Mouse (Mus musculus): ENCODE measurements around the gene Mark4. TPM values are rescaled to one million over a fixed set of nuclear protein-coding genes. Genes with fewer than 3 reads are reported as not detected.
A peak's percentile ranks its signal among the peaks of the same experiment; 100 is the strongest.

Mark4 gene
- polyA plus RNA-seq, 1 experiment from 2014 or later, result 19.9 TPM

DNA sequence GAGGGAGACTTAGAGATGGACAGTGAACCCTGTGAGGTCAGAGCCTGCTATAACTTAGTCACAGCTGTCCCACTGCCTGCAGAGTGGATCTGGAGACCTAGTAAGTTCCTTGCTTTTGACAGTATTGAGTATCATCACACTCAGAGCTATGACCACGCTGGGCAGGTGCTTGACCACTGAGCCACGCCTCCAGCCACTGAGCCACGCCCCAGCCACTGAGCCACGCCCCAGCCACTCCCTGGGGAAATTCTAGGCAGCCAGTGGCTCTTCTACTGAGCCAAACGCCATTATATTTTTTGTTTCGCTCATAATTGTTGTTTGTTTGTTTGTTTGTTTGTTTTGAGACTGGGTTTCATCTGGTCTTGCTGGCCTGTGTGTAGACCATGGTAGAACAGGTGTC is 9.0 kb upstream of the Mark4 start:
- no peaks in the 10 kb centered on the region for H3K9me3 ChIP-seq
- 43% methylated on average over 6 of the region's 6 CpGs for WGBS
- H3K27ac ChIP-seq, result no peak overlapping the region
- ATAC-seq (ENCODE audit: low FRiP score, low read depth), result no peak
- no peaks in the 10 kb centered on the region for H3K4me1 ChIP-seq
- H3K4me2 ChIP-seq (replicated peaks), result no peak overlapping the region
- H3K36me3 ChIP-seq, result no peaks in the 10 kb centered on the region
- no peak overlapping the region for H3K4me3 ChIP-seq
- H3K27me3 ChIP-seq (replicated peaks), result peaks cover 62% of the 10 kb centered on the region
- H3K9ac ChIP-seq, result no peak overlapping the region

DNA sequence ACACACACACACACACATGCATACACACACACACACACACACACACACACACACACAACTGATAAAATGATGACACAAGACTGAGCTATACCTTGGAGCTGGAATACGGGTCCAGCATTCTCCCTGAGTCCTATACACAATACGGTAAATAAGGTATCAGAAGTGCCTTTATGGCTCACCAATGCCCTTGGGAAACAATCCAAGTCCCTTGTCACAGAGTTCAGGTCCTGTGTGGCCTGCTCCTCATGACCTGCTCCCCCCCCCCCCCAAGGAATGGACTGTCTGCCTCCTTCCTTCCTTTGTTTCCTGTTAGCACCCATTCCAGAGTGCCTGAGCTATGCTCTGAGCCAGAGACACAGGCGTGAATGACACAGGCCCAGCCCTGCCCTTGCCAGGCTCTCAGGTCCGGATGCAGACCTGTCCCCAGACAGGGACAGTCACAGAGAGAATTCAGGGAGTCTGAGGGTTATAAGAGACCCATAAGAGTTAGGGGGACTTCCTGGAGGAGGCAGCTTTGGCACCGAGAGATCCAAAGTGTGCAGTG is 8.1 kb upstream of the Mark4 start:
- Histone ChIP-seq H3K9ac (no peak overlapping the region), H3K9me3 (no peaks in the 10 kb centered on the region), H3K36me3 (no peaks in the 10 kb centered on the region), H3K4me2 (replicated peaks) (no peak overlapping the region), H3K27me3 (replicated peaks) (peaks cover 54% of the 10 kb centered on the region), H3K27ac (no peak overlapping the region), H3K4me3 (no peak overlapping the region), H3K4me1 (no peaks in the 10 kb centered on the region)
- no peak for ATAC-seq (ENCODE audit: low FRiP score, low read depth)
- 69% methylated on average over 5 of the region's 5 CpGs for WGBS

DNA sequence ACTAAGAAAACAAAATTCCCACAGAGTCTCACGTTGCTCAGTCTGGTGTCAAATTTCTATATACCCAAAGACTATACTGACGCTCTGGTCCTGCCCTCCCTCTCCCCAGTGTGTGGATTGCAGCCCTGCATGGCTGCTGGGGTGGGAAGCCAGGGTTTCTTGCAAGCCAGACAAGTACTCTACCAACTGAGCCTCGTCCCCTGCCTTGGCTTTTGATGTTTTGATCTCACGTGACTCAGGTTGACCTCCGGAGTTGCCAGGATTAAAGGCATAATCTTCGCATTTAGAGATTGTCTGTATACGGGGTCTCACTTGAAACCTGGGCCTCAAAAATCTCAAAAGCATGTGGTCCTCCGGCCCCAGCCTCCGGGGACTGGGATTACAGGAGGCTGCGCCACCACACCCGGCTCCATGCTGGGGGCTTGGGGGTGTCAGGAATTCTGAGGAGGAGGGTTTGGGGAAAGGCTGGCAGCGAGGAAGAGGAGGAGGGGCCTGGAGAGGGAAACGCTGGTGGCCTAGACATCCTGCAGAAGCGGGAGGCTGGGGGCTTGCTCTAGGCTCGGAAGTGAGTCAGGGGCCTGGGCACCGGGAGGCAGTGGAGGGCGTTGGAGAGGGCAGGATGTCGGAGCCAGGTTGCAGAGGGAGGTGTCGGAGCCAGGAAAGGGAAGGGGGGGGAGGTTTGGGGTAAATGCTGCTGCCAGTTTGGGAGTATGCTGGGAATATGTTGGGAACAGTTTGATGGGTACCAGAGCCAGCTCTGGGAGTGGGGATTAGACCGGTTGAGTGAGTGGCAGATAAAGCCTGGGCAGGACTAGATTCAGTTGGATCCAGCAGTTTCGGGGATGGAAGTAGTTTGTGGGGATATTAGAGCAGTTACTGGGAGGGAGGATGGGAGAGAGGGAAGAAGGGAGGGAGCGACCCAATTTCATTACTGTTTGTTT is 6.0 kb upstream of the Mark4 start:
- ATAC-seq (ENCODE audit: low FRiP score, low read depth), result no peak
- Histone ChIP-seq H3K4me2 (replicated peaks) (peak overlapping the region; percentile 19; the same call in 1 of the 2 replicates), H3K27ac (no peak overlapping the region), H3K9ac (no peak overlapping the region), H3K4me1 (peaks cover under 1% of the 10 kb centered on the region; the same call in 1 of the 2 replicates), H3K9me3 (no peaks in the 10 kb centered on the region), H3K27me3 (replicated peaks) (peaks cover 37% of the 10 kb centered on the region), H3K4me3 (no peak overlapping the region), H3K36me3 (no peaks in the 10 kb centered on the region)
- 10% methylated on average over 22 of the region's 22 CpGs for WGBS

DNA sequence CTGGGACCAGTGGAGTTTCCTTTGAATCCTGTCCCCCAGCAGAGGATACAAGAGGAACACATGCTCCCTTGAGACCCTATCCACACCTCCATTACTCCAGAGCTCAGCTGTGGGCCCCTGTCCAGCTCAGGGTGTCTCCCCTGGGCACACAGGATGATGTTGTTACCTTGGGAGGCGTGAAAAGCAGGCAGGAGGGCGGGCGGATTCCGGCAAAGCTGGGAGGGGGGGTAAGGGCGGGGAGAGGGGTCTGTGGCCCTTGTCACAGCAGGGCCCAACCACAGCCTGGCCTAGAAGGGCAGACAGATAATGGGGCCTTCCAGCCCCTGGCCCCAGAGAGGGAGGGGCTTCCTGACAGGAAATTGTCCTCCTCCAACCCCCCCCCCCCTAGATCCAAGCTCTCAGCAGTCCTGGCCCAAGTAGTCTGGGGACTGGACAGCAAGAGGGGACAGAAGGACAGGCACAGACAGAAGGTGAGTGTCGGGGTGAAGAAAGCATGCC is 4.3 kb upstream of the Mark4 start, which contains the start of gene Exoc3l2:
Gene Exoc3l2, plus strand, starts transcription at position 448 of the 498 bp plus-strand sequence.
- Histone ChIP-seq H3K4me3 (no peak within 1 kb of the TSS), H3K9me3 (no peaks in the 10 kb centered on the region)

DNA sequence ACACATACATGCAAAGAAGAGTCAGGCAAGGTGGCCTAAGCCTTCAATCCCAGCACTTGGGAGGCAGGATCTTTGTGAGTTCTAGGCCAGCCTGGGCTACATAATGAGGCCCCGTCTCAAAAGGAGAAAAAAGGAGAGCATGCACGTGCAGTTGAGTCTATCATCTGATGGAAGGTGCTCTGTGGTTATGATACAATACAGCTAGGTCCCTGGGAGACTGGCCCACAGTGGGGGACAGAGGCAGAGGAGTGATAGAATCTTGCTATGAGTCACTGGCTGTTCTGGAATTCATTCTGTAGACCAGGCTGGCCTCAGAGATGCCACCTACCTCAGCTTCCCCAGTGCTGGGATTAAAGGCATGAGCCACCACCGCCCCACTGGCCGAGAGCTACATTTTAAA is 3.8 kb upstream of the Mark4 start:
- no peaks in the 10 kb centered on the region for H3K9me3 ChIP-seq
- 53% methylated on average over 4 of the region's 4 CpGs for WGBS
- H3K4me3 ChIP-seq, result no peak overlapping the region
- peaks cover 20% of the 10 kb centered on the region for H3K27me3 ChIP-seq (replicated peaks)
- no peak overlapping the region for H3K27ac ChIP-seq
- no peaks in the 10 kb centered on the region for H3K36me3 ChIP-seq
- peaks cover 10% of the 10 kb centered on the region for H3K4me1 ChIP-seq
- no peak overlapping the region for H3K4me2 ChIP-seq (replicated peaks)
- no peak for ATAC-seq (ENCODE audit: low FRiP score, low read depth)
- H3K9ac ChIP-seq, result no peak overlapping the region

More for the DNA sequence above, 4.3 kb upstream of the Mark4 start, which contains the start of gene Exoc3l2:
- H3K27ac ChIP-seq, result no peak within 1 kb of the TSS
- peaks cover 25% of the 10 kb centered on the region for H3K27me3 ChIP-seq (replicated peaks)
- 0 out of 2 replicates have a peak within 1 kb of the TSS, but pooled peaks have one; percentile 7 for H3K4me2 ChIP-seq (replicated peaks)
- H3K36me3 ChIP-seq, result no peaks in the 10 kb centered on the region
- 7% methylated on average over 6 of the region's 6 CpGs for WGBS
- H3K4me1 ChIP-seq, result peaks cover 6% of the 10 kb centered on the region; the same call in 1 of the 2 replicates
- H3K9ac ChIP-seq, result no peak within 1 kb of the TSS
- no peak for ATAC-seq (ENCODE audit: low FRiP score, low read depth)

DNA sequence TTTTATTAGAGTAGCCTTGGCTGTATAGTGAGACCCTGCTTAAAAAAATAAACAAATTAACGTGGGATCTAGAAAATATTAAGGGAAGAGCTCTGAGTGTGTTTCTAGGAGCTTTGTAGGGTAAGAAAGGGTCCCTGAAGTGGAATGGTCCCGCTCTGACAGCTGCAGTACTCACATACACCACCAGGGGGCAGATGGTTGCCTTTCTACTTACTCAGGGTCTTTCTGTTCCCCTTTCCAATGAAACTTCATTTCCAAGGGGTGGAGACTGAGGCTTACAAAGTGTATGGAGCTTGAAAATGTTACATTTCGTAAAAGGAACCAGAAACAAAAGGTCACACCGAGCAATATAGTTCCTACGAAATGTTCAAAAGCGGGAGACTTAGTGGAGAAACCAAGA is 2.9 kb upstream of the Mark4 start:
- no peaks in the 10 kb centered on the region for H3K36me3 ChIP-seq
- H3K27me3 ChIP-seq (replicated peaks), result peaks cover 13% of the 10 kb centered on the region
- no peak overlapping the region for H3K27ac ChIP-seq
- no peak for ATAC-seq (ENCODE audit: low FRiP score, low read depth)
- WGBS, result 12% methylated on average over 6 of the region's 6 CpGs
- H3K4me2 ChIP-seq (replicated peaks), result no peak overlapping the region
- H3K4me1 ChIP-seq, result peaks cover 20% of the 10 kb centered on the region
- no peak overlapping the region for H3K4me3 ChIP-seq
- no peak overlapping the region for H3K9ac ChIP-seq
- H3K9me3 ChIP-seq, result no peaks in the 10 kb centered on the region

DNA sequence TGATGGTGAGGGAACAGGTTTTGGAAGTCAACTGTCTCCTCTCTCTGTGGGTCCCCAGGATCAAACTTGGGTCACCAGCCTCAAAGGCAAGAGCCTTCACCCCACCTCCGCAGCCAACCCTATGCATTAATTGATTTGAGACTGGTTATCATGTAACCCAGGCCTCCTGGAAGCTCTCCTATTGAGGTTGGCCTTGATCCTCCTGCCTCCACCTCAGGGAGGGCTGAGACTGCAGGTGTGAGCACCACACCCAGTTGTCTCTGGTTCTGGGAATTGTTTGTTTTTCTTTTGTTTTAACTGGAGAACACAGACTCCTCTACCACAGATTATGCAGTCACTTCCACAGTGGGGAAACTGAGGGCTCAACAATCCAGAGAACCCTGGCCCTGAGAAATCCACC is 1.9 kb upstream of the Mark4 start:
- Histone ChIP-seq H3K4me1 (peaks cover 26% of the 10 kb centered on the region), H3K4me2 (replicated peaks) (no peak overlapping the region), H3K9ac (no peak overlapping the region), H3K9me3 (no peaks in the 10 kb centered on the region), H3K4me3 (no peak overlapping the region), H3K27me3 (replicated peaks) (peaks cover 13% of the 10 kb centered on the region; the same call in 1 of the 2 replicates), H3K36me3 (peaks cover 6% of the 10 kb centered on the region; the same call in 1 of the 2 replicates), H3K27ac (no peak overlapping the region)
- WGBS, result 88% methylated on average over 1 of the region's 1 CpGs
- no peak for ATAC-seq (ENCODE audit: low FRiP score, low read depth)

DNA sequence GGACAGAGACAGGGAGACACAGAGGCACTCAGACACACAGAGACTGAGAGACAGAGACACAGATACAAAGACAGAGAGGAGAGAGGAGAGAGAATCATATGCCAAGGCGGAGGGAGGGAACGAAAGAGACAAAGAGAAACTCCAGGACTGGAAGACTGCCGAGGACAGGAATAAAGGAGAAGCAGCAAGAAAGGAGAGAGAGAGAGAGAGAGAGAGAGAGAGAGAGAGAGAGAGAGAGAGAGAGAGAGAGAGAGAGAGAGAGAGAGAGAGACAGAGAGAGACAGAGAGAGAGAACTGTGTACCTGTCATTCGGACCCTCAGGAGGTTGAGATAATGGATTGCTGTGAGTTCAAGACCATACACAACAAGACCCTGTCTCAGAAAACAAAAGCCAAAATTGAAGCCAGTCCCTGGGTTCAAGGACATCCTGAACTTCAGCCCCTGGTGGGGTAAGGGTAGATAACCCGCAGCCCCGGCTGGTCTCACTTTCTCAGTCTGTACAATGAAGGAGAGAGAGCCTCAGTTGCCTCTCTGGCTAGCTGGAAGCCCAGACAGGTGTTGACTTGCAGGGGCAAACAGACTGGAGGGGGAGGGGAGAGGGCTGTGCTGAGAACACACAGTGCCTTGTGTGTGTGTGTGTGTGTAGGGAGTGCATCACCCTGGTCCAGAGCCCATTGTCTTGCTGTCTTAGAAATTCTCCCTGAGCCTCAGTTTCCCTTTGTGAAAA is 686 bp upstream of the Mark4 start:
- H3K36me3 ChIP-seq, result peaks cover 6% of the 10 kb centered on the region; the same call in 1 of the 2 replicates
- H3K4me1 ChIP-seq, result peaks cover 26% of the 10 kb centered on the region
- peak overlapping the region; percentile 96 for H3K4me2 ChIP-seq (replicated peaks)

DNA sequence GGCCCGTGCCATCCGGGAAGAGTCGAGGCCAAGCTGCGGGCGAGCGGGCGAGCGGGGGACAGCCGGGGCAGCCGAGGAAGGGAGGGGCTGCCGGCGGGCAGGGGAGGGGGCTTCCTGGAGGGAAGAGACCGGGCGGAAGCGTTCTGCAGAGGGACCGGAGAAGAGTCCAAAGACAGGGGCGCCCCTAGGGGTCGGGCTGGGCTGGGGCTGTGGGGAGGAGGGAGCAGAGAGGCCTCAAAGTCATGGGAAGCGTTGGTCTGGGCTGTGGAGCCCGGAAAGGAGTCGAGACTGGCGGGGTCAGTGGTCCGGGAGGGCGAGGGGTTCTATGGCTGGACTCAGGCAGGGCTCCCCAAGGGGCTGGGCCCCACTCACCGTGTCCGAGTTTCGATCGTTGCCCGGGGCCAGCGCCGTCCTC is 542 bp downstream of the Mark4 start:
- under 1% methylated on average over 31 of the region's 31 CpGs for WGBS
- 0 out of 2 replicates have a peak, but pooled peaks cover 6% of the 10 kb centered on the region for H3K27me3 ChIP-seq (replicated peaks)
- peaks cover 6% of the 10 kb centered on the region; the same call in 1 of the 2 replicates for H3K36me3 ChIP-seq
- ATAC-seq (ENCODE audit: low FRiP score, low read depth), result peak; percentile 82
- peaks cover 26% of the 10 kb centered on the region for H3K4me1 ChIP-seq
- peak overlapping the region; percentile 96 for H3K4me3 ChIP-seq
- H3K9ac ChIP-seq, result peak overlapping the region; percentile 92
- peak overlapping the region; percentile 74 for H3K27ac ChIP-seq
- H3K4me2 ChIP-seq (replicated peaks), result peak overlapping the region; percentile 96
- no peaks in the 10 kb centered on the region for H3K9me3 ChIP-seq

More for the DNA sequence above, 686 bp upstream of the Mark4 start:
- WGBS, result 27% methylated on average over 6 of the region's 6 CpGs
- no peak for ATAC-seq (ENCODE audit: low FRiP score, low read depth)
- Histone ChIP-seq H3K9me3 (no peaks in the 10 kb centered on the region), H3K4me3 (peak overlapping the region; percentile 96), H3K9ac (peak overlapping the region; percentile 92), H3K27ac (peak overlapping the region; percentile 74; the same call in 1 of the 2 replicates), H3K27me3 (replicated peaks) (0 out of 2 replicates have a peak, but pooled peaks cover 7% of the 10 kb centered on the region)

DNA sequence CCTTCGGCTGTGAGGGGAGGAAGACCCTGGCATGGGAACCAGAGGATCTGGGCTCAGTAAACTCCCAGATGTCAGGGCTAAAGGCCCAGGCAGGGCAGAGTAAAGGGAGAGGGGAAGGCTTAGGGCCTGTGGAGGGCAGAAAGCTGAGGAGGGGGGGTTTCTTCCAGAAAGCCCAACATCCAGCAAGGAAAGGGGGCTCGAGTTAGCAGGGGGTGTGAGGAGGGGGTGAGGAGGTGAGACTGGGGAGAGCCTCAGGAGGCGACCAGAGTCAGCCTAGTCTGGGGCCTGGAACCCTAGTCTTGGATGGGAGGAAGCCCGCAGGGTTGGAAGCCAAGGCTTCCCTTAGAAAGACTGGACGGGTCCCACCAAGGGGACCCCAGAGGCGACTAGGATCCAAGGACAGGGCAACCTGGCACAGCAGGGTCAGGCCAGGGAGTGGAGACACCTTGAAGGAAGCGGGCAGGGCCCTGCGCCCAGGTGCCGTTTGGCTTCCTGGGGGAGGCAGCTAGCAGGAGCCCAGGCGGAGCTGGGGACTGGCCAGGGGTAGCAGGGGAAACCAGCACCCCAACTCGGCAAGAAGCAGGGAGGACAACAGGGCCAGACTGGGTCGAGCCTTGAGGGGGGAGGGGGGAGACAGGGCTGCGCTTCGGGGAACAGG is 1.1 kb downstream of the Mark4 start:
- H3K9ac ChIP-seq, result peak overlapping the region; percentile 92
- H3K27me3 ChIP-seq (replicated peaks), result 0 out of 2 replicates have a peak, but pooled peaks cover under 1% of the 10 kb centered on the region
- H3K27ac ChIP-seq, result peak overlapping the region; percentile 74; the same call in 1 of the 2 replicates
- H3K36me3 ChIP-seq, result peaks cover 6% of the 10 kb centered on the region; the same call in 1 of the 2 replicates
- H3K4me2 ChIP-seq (replicated peaks), result peak overlapping the region; percentile 96
- peak overlapping the region; percentile 96 for H3K4me3 ChIP-seq
- 10% methylated on average over 14 of the region's 14 CpGs for WGBS
- H3K4me1 ChIP-seq, result peaks cover 26% of the 10 kb centered on the region
- H3K9me3 ChIP-seq, result no peaks in the 10 kb centered on the region
- ATAC-seq (ENCODE audit: low FRiP score, low read depth), result peak; percentile 31

DNA sequence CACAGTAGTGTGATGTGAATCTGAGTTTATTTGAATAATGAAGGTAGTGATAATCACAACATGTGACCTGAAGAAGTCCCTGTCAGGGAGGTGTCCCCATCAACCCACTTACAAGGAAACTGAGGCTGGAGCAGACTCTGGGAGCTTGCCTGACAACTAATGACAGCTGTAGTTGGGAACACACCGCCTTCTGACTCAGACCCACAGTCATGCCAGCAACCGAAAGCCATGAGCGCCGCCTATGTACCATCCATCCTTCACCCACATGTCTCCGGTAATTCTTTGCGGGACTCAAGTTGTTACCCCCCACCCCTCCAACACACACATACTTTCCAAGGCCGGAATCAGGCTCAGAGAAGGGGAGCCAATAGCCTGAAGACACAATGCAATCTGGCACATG is 2.0 kb downstream of the Mark4 start:
- Histone ChIP-seq H3K4me2 (replicated peaks) (peak overlapping the region; percentile 96), H3K27ac (no peak overlapping the region), H3K36me3 (peaks cover 15% of the 10 kb centered on the region), H3K9me3 (no peaks in the 10 kb centered on the region; the same call in 1 of the 2 replicates), H3K27me3 (replicated peaks) (no peaks in the 10 kb centered on the region), H3K4me3 (peak overlapping the region; percentile 96; the same call in 1 of the 2 replicates), H3K4me1 (peaks cover 26% of the 10 kb centered on the region), H3K9ac (0 out of 2 replicates have a peak overlapping the region, but pooled peaks have one; percentile 92)
- no peak for ATAC-seq (ENCODE audit: low FRiP score, low read depth)
- 95% methylated on average over 7 of the region's 7 CpGs for WGBS
